Mouse (Mus musculus) neutrophil, adult 5-6 weeks (primary cell): ENCODE data around the gene Olfr1289. TPM values are rescaled to one million over a fixed set of nuclear protein-coding genes. Genes with fewer than 3 reads are reported as not detected.

ENCODE experiments used
- ATAC-seq: fragments of 151-379, 151-347 bp; 2 replicates; pipeline ENCODE4 v1.8.0; 2017; ENCODE audit warnings: mild to moderate bottlenecking, moderate TSS enrichment; ENCODE audit not compliant: insufficient number of reproducible peaks, poor library complexity, low FRiP score, severe bottlenecking; ENCODE audit errors: extremely low read depth
- total RNA-seq: library from RNA; stranded (forward); fragments of 200-1000 nt; gene quantifications from 2 replicates; pipeline ENCODE4 v1.2.3, GENCODE M21; 2017

Gene Olfr1289
- total RNA-seq = not detected in 2 replicates

- ATAC-seq = no peak
Observed at GRCm38 (mm10) chr2:111480519-111480918, at the start of gene Olfr1289. Gene Olfr1289, plus strand, starts transcription at chr2:111480819.

GRCm38 (mm10) chr2:111448842-111449241 is 31.8 kb upstream of the Olfr1289 start, which contains the start of gene Olfr1287:
Gene Olfr1287, plus strand, starts transcription at chr2:111449142.
- ATAC-seq = no peak

- no peak for ATAC-seq
Observed at GRCm38 (mm10) chr2:111473801-111474200, 6.8 kb upstream of the Olfr1289 start, which contains the start of gene Olfr1288. Gene Olfr1288, plus strand, starts transcription at chr2:111474101.

- ATAC-seq = no peak
Observed at GRCm38 (mm10) chr2:111493729-111494128, 13.1 kb downstream of the Olfr1289 start, which contains the start of gene Olfr1290. Gene Olfr1290, minus strand, starts transcription at chr2:111493829.

GRCm38 (mm10) chr2:111496880-111497279 is 16.3 kb downstream of the Olfr1289 start, which contains the start of gene Olfr1291-ps1:
Gene Olfr1291-ps1, plus strand, starts transcription at chr2:111497180.
- ATAC-seq = no peak

- no peak for ATAC-seq
Observed at GRCm38 (mm10) chr2:111517451-111517850, 36.8 kb downstream of the Olfr1289 start.

GRCm38 (mm10) chr2:111524903-111525302 is 44.3 kb downstream of the Olfr1289 start, which contains the start of gene Olfr1293-ps:
Gene Olfr1293-ps, plus strand, starts transcription at chr2:111525203.
- no peak for ATAC-seq

Other genes with a start within 250 kb of the Olfr1289 start
- gene Olfr1275, start 245.5 kb upstream of the Olfr1289 start, total RNA-seq = not detected in 2 replicates
- gene Olfr1276, start 226.3 kb upstream of the Olfr1289 start, total RNA-seq = not detected in 2 replicates
- gene Olfr1277, start 206.7 kb upstream of the Olfr1289 start, total RNA-seq = 0.12 TPM in 1 of 2 replicates, not detected in the other
- 0.58 TPM in 1 of 2 replicates, not detected in the other for gene Olfr1278, start 190.7 kb upstream of the Olfr1289 start, total RNA-seq
- gene Olfr1279, start 180.2 kb upstream of the Olfr1289 start, total RNA-seq = not detected in 2 replicates
- 0.12 TPM in 1 of 2 replicates, not detected in the other for gene Olfr1280, start 166.8 kb upstream of the Olfr1289 start, total RNA-seq
- gene Olfr1281, start 154.3 kb upstream of the Olfr1289 start, total RNA-seq = not detected in 2 replicates
- not detected in 2 replicates for gene Olfr1282, start 144.7 kb upstream of the Olfr1289 start, total RNA-seq
- not detected in 2 replicates for gene Olfr1283, start 114.0 kb upstream of the Olfr1289 start, total RNA-seq
- gene Olfr1284, start 105.3 kb upstream of the Olfr1289 start, total RNA-seq = not detected in 2 replicates
- gene Olfr1286, start 57.7 kb upstream of the Olfr1289 start, total RNA-seq = not detected in 2 replicates
- not detected in 2 replicates for gene Olfr1287, start 31.7 kb upstream of the Olfr1289 start, total RNA-seq
- gene Olfr1288, start 6.7 kb upstream of the Olfr1289 start, total RNA-seq = not detected in 2 replicates
- gene Olfr1290, start 13.0 kb downstream of the Olfr1289 start, total RNA-seq = not detected in 2 replicates
- not detected in 2 replicates for gene Olfr1291-ps1, start 16.4 kb downstream of the Olfr1289 start, total RNA-seq
- not detected in 2 replicates for gene Olfr1293-ps, start 44.4 kb downstream of the Olfr1289 start, total RNA-seq
- not detected in 2 replicates for gene Olfr1294, start 59.5 kb downstream of the Olfr1289 start, total RNA-seq
- 0.12 TPM in 1 of 2 replicates, not detected in the other for gene Olfr1295, start 88.9 kb downstream of the Olfr1289 start, total RNA-seq
- not detected in 2 replicates for gene Olfr1297, start 145.7 kb downstream of the Olfr1289 start, total RNA-seq
- gene Olfr1298, start 168.4 kb downstream of the Olfr1289 start, total RNA-seq = not detected in 2 replicates
- gene Olfr1299, start 180.6 kb downstream of the Olfr1289 start, total RNA-seq = not detected in 2 replicates